Mouse (Mus musculus) cerebellum, adult 11-12 months (tissue): Measurements from ENCODE around the gene Hba-a1.
"Not testable (repeated sequence)": the region's sequence is repeated elsewhere in the genome, so short reads cannot be mapped to it uniquely, and the experiment has no call there.

Experiments used
- DNase-seq: peaks from one replicate; pipeline ENCODE4 v3.0.0; 2022

Gene Hba-a1

DNA sequence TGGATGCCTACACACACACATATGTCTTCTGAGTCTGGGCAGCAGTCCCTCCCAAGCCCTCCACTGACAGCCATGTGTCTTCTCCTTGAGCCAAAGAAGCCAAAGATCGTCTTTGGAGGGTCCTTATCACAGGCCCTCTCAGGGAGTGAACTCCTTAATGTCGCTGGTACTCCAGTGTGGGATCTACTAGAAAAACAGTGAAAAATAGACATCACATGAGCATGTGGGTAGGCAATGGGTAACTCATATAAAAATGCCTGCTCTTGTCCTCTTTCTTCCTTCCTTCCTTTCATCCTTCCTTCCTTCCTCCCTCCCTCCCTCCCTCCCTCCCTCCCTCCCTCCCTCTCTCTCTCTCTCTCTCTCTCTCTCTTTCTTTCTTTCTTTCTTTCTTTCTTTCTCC, 14.1 kb downstream of the Hba-a1 start:
- DNase-seq: not testable (repeated sequence)

DNA sequence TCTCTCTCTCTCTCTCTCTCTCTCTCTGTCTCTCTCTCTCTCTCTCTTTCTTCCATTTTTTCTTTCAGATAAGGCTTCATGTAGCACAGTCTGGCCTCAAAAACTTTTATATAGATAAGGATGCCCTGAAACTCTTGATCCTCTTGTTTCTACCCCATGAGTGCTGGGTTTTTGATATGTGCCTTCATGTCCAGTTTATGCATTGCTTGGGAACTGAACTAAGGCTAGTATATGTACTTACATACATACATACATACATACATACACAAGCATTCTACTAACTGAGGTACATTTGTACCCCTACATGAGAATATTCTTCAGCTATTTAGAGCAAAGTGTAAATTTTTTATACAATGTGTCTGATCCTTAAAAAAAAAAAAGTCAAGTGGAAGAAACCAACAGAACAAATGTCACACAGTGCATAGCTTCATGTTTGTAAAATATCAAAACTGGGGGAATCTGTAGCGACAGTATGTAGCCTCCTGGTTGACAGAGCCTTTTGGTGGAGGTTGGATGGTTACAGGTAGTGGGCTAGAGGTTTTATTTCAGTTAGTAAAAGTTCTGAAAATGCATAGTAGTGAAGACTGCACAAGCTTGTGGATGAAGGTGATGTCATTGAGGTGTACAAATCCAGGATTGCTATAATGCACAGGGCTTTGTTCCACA, 14.7 kb downstream of the Hba-a1 start:
- DNase-seq: no peak

DNA sequence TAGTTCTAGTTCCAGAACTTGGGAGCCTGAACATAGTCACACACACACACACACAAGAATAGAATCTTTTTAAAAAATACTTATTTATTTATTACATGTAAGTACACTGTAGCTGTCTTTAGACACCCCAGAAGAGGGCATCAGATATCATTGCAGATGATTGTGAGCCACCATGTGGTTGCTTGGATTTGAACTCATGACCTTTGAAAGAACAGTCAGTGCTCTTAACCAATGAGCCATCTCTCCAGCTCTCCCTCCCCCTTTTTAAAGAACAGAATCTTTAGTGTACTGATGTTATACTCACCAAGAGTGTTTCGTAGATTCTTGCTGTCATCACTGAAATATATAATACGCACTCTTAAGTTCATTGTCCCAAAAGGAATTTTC, 15.2 kb downstream of the Hba-a1 start:
- no peak for DNase-seq

DNA sequence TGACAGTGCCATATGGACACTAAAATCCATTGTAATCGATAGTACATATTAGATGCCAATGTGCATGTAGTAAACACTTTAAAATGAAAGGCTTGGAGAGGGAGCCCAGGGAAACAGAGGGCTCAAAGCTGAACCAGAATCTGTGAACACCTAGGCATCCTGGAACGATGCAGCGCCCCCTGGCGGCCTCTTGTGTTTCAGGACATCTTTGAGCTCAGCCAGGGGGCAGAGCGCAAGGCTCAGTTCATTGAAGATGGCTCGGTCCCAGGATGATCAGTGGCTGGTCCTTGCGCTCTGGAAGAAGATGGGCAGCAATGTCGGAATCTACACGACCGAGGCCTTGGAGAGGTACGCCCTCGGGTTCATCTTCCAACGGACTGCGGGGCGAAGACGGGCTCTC, 16.6 kb downstream of the Hba-a1 start, which contains the start of gene Hbq1a:
Gene Hbq1a (plus strand): TSS at position 205 of the 400 bp plus-strand sequence.
- peak; percentile 39 for DNase-seq

DNA sequence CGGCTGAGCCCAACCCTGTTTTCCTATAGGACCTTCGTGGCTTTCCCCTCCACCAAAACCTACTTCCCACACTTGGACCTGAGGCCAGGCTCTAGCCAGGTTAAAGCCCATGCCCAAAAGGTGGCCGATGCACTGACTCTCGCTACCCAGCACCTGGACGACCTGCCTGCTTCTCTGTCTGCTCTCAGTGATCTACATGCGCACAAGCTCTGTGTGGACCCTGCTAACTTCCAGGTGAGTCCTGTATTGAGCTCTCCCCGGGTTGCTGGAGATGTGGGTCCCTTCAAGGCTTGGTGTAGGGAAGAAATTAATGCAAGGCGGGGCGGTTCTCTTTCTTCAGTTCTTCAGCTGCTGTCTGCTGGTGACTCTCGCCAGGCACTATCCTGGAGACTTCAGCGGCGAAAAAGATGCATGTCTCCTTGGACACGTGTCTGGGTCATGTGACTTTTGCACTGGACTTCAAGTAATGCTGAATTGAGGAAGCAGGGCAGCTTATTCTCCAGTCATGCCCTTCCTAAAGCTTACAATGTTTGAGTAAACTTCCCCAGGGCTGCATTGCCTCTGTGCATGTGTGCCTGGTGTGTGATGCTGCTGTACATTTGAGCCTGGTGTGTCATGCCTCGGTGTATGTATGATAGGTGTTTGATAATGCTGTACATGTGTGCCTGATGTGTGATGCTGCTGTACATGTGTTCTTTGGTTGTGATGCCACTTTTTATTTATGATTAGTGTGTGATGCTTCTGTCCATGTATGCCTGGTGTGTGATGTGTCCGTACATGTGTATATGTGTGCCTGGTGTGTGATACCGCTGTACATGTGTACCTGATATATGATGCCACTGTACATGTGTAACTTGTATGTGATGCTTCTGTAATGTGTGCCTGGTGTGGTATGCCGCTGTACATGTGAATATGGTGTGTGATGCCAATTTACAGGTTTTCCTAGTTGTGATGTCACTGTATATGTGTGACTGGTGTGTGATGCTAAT, 17.3 kb downstream of the Hba-a1 start:
- DNase-seq: no peak

DNA sequence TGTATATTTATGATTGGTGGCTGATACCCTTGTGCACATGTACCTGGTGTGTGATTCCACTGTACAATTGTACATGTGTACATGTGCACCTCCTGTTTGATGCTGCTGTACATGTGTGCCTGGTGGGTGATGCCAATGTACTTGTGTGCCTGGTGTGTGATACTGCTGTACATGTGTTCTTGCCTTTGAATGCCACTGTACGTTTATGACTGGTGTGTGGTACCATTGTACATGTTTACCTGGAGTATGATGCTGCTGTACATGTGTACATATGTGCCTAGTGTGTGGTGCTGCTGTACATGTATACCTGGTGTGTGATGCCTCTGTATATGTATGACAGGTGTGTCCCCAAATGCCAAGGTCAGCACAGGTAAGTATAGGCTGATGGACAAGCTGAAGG, 18.2 kb downstream of the Hba-a1 start:
- no peak for DNase-seq

DNA sequence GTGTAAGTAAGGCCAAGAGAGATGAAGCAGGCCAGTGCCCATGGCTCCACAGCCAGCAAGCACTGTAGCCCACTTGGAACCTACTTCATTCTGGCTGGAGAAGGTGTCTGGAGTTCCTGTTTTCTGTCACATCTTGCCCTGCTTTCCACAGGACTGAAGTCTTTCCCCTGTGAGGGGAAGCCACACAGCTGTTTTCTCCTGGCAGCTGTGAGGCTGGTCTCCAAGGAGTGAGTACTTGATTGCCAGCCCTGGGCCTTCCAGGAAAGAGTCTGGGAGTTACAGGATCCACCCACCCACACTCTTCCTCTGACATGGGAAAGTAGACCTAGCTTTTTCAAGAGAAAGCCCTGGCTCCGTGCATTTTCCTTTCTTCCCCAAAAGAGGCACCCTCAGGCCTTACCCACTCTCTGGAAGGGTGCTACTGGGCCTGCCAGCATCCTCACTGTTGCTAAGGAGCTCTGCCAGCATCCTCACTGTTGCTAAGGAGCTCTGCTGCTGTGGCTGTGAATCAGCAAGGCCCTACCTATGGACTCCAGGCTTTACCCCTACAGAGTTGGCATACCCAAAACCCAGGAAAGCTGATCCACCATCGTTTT, 19.6 kb downstream of the Hba-a1 start:
- no peak for DNase-seq

- no peak for DNase-seq
Observed at GRCm38 (mm10) chr11:32303455-32303854, 20.1 kb downstream of the Hba-a1 start.

DNA sequence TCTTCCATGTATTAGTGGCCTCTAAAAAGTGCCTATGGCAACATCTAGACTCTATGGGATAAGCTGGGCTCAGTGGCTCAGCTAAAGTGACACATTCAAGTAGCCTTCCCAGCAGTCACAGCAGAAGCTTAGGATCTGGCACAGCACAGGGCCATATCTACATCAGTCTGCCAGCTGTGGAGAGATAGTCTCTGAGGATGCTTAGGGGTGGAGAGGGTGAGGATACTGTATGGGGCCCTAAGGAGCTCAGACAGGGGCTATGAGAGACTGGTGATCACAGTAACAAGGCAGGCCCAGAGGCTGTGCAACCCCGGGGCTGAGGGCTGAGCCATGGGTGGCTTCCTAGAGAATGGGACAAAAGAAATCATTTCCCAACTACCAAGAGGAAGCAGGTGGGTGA, 23.7 kb downstream of the Hba-a1 start:
- DNase-seq: no peak

GRCm38 (mm10) chr11:32309446-32309845, 26.1 kb downstream of the Hba-a1 start:
- no peak for DNase-seq

DNA sequence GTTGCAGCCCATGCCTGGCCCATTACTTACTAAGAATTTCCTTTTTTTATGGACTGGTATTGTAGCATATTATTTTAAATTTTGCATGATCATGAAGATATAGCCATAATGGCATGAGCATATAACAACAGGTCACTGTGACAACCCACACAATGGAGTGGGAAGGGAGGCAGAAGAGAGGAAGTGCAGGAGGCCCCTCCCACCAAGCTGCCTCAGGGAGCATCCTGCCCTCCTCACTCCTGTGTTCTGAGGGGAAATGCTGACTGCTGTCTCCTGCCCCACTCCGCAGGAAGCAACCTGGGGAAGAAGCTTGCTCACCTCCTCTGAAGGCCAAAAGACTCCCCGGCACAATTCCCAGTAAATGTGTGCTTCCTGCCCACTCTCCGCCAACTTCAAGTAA, 26.6 kb downstream of the Hba-a1 start:
- DNase-seq: no peak

GRCm38 (mm10) chr11:32316009-32316408, 32.7 kb downstream of the Hba-a1 start:
- DNase-seq: no peak

DNA sequence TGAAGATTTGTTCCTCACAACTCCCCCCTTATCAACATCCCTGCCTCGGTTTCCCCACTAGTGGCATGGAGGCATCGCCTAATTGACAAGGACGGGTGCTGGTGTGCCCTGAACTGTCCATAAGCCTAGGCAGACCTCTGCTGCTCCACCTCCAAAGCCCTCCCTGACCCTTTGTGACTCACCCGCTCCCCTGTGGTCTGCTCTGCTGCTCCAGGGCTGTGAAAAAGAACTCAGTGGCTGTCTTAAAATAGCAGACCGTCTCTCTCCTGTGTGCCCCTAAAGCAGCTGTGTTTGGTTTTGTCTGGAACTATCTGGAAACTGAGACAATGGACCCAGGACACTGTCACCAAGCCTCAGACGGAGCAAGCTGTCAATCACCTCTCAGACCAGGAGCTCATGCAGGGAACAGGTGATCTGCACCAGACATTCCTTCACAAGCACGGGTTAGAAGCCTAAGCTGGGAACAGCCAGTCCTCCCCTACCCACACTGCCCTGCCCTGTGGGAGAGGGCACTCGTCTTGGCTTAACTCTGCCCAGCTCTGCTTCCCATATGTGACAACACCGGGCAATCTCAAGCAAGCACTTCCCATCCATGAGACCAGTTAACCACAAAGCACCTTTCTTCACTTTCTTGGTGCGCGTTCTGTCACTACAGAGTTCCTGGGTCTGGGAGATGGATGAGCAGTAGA, 37.3 kb downstream of the Hba-a1 start:
- no peak for DNase-seq

GRCm38 (mm10) chr11:32321196-32321565, 37.9 kb downstream of the Hba-a1 start:
- DNase-seq: peak; percentile 31

GRCm38 (mm10) chr11:32324609-32325008, 41.3 kb downstream of the Hba-a1 start:
- DNase-seq: peak; percentile 69

GRCm38 (mm10) chr11:32331075-32331474, 47.8 kb downstream of the Hba-a1 start:
- no peak for DNase-seq

DNA sequence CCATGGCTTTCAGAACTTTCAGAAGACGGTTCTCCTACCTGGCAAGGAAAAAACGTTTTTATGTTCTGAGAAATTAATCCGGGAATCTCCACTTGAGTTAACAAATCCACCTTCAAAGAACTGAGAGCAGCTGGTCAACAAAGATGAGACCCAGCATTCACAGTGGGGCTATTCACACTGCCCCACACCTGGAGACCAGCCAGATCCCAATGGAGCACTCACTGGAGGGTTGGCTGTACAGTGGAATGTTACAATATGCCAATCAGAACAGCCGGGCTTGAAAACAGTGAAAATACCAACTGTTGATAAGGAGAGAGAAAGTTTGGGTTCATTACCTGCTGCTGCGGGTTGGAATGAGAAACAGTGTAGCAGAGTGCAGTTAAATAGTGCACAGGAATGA, 48.5 kb downstream of the Hba-a1 start:
- no peak for DNase-seq

DNA sequence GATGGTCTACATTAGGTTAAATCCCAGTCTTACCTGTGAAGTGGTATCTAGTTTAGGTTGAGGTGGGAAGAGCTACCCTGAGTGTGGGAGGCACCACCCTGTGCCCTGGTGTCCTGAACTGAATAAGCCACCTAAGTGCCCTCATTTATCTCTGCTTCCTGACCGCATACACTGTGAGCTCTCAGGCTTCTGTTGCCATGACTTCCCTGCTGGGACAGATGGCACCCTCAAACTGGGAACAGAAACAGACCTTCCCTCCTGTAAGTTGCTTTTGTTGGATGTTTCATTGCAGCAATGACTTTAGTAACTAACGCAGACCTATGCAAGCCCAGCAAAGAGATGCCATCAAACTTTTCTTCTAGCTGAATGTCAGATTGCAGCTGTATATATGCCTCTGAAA, 49.9 kb downstream of the Hba-a1 start:
- DNase-seq: no peak
